Mouse (Mus musculus): ENCODE data around the gene Utp15.

GRCm38 (mm10) chr13:98291712-98292111 lies 28.9 kb upstream of the Utp15 start:
- TF ChIP-seq POLR2A (IDR thresholded peaks at IDR 0.05; ENCODE audit: control insufficient read depth, extremely low read depth, insufficient read depth, low read length, poor library complexity) (no peak), CTCF (IDR thresholded peaks at IDR 0.05; ENCODE audit: borderline replicate concordance, control insufficient read depth, extremely low read depth, insufficient read depth, low read length, poor library complexity) (no peak)
